ENCODE assay signal across 7 mouse cellular contexts in the genomic region with DNA sequence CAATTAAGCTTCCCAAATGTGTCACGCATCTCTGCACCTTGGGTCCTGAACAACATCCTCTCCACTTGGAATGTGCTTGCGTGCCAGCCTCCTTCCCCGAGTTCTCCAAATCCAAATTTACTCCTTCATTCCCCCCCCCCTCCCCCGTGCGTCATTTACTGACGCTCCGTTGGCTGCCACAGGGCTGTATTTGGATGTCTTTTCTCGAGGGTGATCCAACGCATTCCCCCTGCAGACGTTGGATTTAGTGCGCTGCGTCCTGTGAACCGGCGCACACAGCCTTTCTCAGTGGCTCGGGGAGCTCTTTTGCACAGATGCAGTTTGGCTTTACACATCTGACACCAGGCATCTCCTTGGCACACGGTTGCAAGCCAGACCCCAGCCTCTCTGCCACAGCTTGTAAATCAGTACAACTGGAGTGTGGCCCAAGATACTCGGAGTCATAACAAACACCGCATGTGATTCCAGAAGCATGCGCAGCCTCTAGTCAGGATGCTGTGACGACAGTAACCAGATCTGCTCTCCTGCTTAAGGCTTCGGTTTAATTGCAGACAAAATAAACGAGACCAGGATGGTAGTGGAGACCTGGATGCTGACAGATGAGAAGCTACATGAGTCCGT. TPM values are rescaled to one million over a fixed set of nuclear protein-coding genes. Genes with fewer than 3 reads are reported as not detected.
A peak's percentile ranks its signal among the peaks of the same experiment; 100 is the strongest.
DNase-seq lines count a peak whose midpoint lies in the region; ATAC-seq and TF ChIP-seq lines count a peak whose summit lies in the region.

No protein-coding gene starts in this region.

- H3K9ac ChIP-seq in forebrain, postnatal 0 days: peak overlapping the region; percentile 48

- 4% methylated on average over 23 of the region's 23 CpGs for WGBS in forebrain, postnatal 0 days
- 2% methylated on average over 23 of the region's 23 CpGs for WGBS in olfactory bulb, adult 2 months

- intact Hi-C loops in heart, postnatal 36 days (cut with DNase I): no loop called here
- intact Hi-C loops in left cerebral cortex, postnatal 36 days (cut with DNase I): no loop called here

- peak; percentile 96 for ATAC-seq in forebrain, postnatal 0 days

- H3K36me3 ChIP-seq in forebrain, postnatal 0 days (ENCODE audit: insufficient read depth): no peaks in the 10 kb centered on the region

- peak; percentile 39 for DNase-seq in R1 (ENCODE audit: low read depth, low spot score)
- peak; percentile 14 to 19 for DNase-seq in cerebellum, adult 18-20 months
- DNase-seq in forebrain, postnatal 0 days: peak; percentile 88
- DNase-seq in heart, postnatal 36 days: peak; percentile 21 to 28
- peak; percentile 59 to 71 for DNase-seq in left cerebral cortex, postnatal 36 days (ENCODE audit: low spot score in 2 of 2)
- no peak for DNase-seq in thymus, postnatal 4 days

- no peaks in the 10 kb centered on the region for H3K4me1 ChIP-seq in forebrain, postnatal 0 days (ENCODE audit: insufficient read depth)
- peaks cover 9% of the 10 kb centered on the region for H3K4me1 ChIP-seq in olfactory bulb, adult 2 months (ENCODE audit: control insufficient read depth, insufficient read depth, low read length)

- no peak for TF ChIP-seq CTCF in forebrain, postnatal 0 days (IDR thresholded peaks at IDR 0.05; ENCODE audit: low read depth)
- no peak for TF ChIP-seq CTCF in olfactory bulb, adult 2 months (IDR thresholded peaks at IDR 0.05; ENCODE audit: insufficient read depth, low read depth, low read length)

- no peaks in the 10 kb centered on the region for H3K27me3 ChIP-seq in forebrain, postnatal 0 days (ENCODE audit: insufficient read depth, low read length)

- H3K4me3 ChIP-seq in forebrain, postnatal 0 days (ENCODE audit: low read depth, low read length): peak overlapping the region; percentile 39
- H3K4me3 ChIP-seq in olfactory bulb, adult 2 months (ENCODE audit: insufficient read depth, low read depth, low read length): peak overlapping the region; percentile 42

- H3K9me3 ChIP-seq in forebrain, postnatal 0 days (ENCODE audit: low read length): no peaks in the 10 kb centered on the region

- TF ChIP-seq POLR2A in olfactory bulb, adult 2 months (IDR thresholded peaks at IDR 0.05; ENCODE audit: insufficient read depth, low read depth, low read length): no peak

- peak overlapping the region; percentile 71 for H3K27ac ChIP-seq in forebrain, postnatal 0 days (ENCODE audit: low read depth, low read length)
- H3K27ac ChIP-seq in olfactory bulb, adult 2 months (ENCODE audit: insufficient read depth, low read depth, low read length): peak overlapping the region; percentile 69

- H3K4me2 ChIP-seq in forebrain, postnatal 0 days (ENCODE audit: low read depth): peak overlapping the region; percentile 63

RNA-seq across cellular contexts. Expression of a gene that starts 43.4 kb away (rescaled TPM):
- not detected in 2 replicates for total RNA-seq in forebrain, postnatal 0 days (2014; rRNA removed)
- not detected in 2 replicates for polyA plus RNA-seq in forebrain, postnatal 0 days (2015; fragmentation: Nextera tagmentation; extraction: Ambion mirVana)
- not detected for total RNA-seq in heart, postnatal 36 days (2021)
- not detected for total RNA-seq in left cerebral cortex, postnatal 36 days (2021)
- not detected in 2 replicates for polyA plus RNA-seq in olfactory bulb, adult 2 months (2012; ENCODE audit: insufficient read depth, insufficient read length, low replicate concordance, missing spikeins)
